Mouse (Mus musculus) urinary bladder, postnatal 0 days (tissue): ENCODE data around the gene Olfr1019. TPM values are rescaled to one million over a fixed set of nuclear protein-coding genes. Genes with fewer than 3 reads are reported as not detected.

ENCODE experiments used
- polyA plus RNA-seq: library from polyadenylated mRNA; unstranded; fragments of >200 nt; fragmentation: Nextera tagmentation; extraction: Ambion mirVana; gene quantifications from 2 replicates; pipeline ENCODE4 v1.2.1, GENCODE M21; 2015

The Olfr1019 gene
- polyA plus RNA-seq: not detected in 2 replicates

DNA sequence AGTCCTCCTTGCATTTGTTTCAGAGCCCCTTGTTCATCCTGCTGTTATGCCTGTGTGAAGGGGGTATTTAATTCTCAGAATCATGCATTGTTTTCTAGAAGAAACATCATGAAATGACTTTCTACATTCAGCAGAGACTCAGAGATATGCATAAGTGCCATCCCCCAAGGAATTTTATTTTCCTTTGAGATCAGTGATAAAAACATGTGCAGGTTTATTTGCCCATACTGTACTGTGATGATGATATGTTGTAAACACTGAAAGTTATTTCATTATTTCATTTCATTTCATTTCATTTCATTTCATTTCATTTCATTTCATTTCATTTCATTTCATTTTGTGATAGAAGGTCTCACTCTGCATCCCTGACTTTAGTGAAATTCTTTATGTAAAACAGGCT, at the start of gene Olfr1019:
Gene Olfr1019, minus strand, starts transcription at position 101 of the 400 bp plus-strand sequence.

DNA sequence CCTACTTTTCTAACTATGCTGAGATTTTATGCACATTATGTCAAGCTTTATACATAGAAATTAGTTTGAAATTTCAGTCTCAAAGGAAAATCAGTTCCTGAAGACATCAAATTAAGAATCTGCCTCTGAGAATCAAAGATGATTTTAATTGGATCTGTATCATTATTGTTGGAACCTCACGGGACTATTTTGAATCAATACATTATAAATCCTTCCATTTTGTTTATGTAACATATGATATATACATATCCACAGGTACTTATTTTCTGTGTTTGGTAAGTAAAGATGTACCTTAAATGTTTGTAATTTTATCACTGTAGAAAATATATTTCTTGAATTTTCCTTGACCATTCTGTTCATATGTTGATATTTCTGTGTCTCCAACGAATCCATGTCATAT, 40.1 kb upstream of the Olfr1019 start, which contains the start of gene Olfr1023:
Gene Olfr1023, plus strand, starts transcription at position 301 of the 400 bp plus-strand sequence.

DNA sequence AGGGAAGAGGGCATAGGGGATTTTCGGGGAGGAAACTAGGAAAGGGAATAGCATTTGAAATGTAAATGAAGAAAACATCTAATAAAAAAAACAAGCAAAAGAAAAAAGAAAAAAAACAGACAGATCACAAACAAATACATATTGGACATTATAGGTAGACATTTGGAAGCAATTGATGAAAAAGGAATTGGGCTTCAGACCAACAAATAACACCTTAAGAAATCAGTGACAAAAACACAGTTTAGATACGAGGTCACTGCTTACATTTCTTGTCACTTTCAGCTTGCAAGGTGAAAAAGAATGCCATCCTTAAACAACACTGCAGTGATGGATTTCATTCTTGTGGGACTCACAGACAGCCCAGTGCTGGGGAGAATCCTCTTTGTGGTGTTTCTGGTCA, 23.0 kb upstream of the Olfr1019 start, which contains the start of gene Olfr1022:
Gene Olfr1022, plus strand, starts transcription at position 301 of the 400 bp plus-strand sequence.

DNA sequence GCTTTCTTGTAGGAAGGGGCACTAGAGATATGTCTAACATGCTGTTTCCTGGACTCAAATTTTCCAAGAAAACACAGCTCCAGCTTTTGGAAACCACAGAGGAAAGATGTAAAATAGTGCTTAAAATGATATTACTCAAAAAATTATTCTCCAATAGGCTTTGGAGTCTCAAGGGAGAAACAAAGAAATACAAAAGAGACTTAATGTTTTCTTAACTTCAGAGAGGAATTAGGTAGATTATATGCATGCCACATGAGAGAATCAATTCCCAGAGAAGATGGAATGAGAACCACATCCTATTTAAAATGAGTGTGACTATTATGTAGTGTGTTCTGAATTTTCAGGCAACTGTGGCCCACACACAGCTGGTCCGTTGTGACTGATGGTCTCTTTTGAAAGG, 1.4 kb upstream of the Olfr1019 start, which contains the start of gene Olfr1020:
Gene Olfr1020, plus strand, starts transcription at position 301 of the 400 bp plus-strand sequence.

DNA sequence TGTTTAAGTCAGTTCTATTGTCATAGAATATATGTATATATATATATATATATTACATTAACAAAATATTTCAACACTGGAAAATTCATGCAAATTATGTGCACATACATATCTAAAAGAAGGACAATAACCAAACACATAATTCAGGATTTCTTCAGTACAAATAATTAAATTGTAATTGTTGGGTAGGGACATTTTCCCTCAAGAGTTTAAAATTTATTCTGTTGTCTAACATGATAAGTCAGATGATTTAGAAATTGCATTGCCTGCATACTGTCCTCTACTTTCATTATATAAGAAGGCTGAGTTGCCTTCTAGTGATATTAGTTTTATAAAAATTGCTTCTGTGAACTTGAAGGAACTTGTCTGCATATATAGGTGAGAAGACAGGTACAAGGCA, 27.1 kb downstream of the Olfr1019 start, which contains the start of gene Olfr1018:
Gene Olfr1018, plus strand, starts transcription at position 301 of the 400 bp plus-strand sequence.

DNA sequence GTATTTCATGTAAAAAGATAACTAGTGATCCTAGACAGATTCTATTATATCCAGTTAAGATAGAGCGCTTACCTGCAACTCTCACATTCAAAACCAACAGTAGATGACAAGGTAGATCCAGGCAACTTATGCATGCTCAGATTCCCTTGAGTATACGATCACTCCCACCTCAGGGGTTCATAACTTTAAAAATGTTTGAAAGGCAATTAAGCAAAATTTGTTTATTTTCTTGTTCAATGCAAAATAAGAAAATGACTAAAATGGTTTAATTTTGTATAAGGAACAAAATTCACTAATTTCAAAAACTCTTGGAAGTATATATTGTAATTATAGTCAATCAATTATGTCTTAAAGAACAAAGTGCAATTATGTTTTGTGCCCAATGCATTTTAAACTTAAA, 42.8 kb downstream of the Olfr1019 start, which contains the start of gene Olfr1016:
Gene Olfr1016, minus strand, starts transcription at position 101 of the 400 bp plus-strand sequence.

Other genes starting within 250 kb of the Olfr1019 start
- gene Olfr1000, start 233.6 kb downstream of the Olfr1019 start, polyA plus RNA-seq: not detected in 2 replicates
- not detected in 2 replicates for gene Olfr1002, start 194.8 kb downstream of the Olfr1019 start, polyA plus RNA-seq
- not detected in 2 replicates for gene Olfr154, start 181.0 kb downstream of the Olfr1019 start, polyA plus RNA-seq
- not detected in 2 replicates for gene Olfr1006, start 166.7 kb downstream of the Olfr1019 start, polyA plus RNA-seq
- gene Olfr1008, start 156.1 kb downstream of the Olfr1019 start, polyA plus RNA-seq: not detected in 2 replicates
- not detected in 2 replicates for gene Olfr1009, start 130.1 kb downstream of the Olfr1019 start, polyA plus RNA-seq
- not detected in 2 replicates for gene Olfr1012, start 82.7 kb downstream of the Olfr1019 start, polyA plus RNA-seq
- gene Olfr1013, start 78.4 kb downstream of the Olfr1019 start, polyA plus RNA-seq: not detected in 2 replicates
- not detected in 2 replicates for gene Olfr1014, start 72.8 kb downstream of the Olfr1019 start, polyA plus RNA-seq
- gene Olfr1015, start 63.5 kb downstream of the Olfr1019 start, polyA plus RNA-seq: not detected in 2 replicates
- not detected in 2 replicates for gene Olfr1016, start 42.9 kb downstream of the Olfr1019 start, polyA plus RNA-seq
- gene Olfr1018, start 27.0 kb downstream of the Olfr1019 start, polyA plus RNA-seq: not detected in 2 replicates
- gene Olfr1020, start 1.5 kb upstream of the Olfr1019 start, polyA plus RNA-seq: not detected in 2 replicates
- gene Olfr1022, start 23.1 kb upstream of the Olfr1019 start, polyA plus RNA-seq: not detected in 2 replicates
- gene Olfr1023, start 40.2 kb upstream of the Olfr1019 start, polyA plus RNA-seq: not detected in 2 replicates
- gene Olfr1024, start 59.6 kb upstream of the Olfr1019 start, polyA plus RNA-seq: not detected in 2 replicates
- not detected in 2 replicates for gene Olfr1025-ps1, start 69.7 kb upstream of the Olfr1019 start, polyA plus RNA-seq
- gene Olfr1026, start 76.1 kb upstream of the Olfr1019 start, polyA plus RNA-seq: not detected in 2 replicates
- gene Olfr1028, start 105.0 kb upstream of the Olfr1019 start, polyA plus RNA-seq: not detected in 2 replicates
- gene Olfr1029, start 128.4 kb upstream of the Olfr1019 start, polyA plus RNA-seq: not detected in 2 replicates
- gene Olfr1030, start 133.8 kb upstream of the Olfr1019 start, polyA plus RNA-seq: not detected in 2 replicates
- not detected in 2 replicates for gene Olfr1031, start 144.8 kb upstream of the Olfr1019 start, polyA plus RNA-seq
- not detected in 2 replicates for gene Olfr1032, start 160.1 kb upstream of the Olfr1019 start, polyA plus RNA-seq
- gene Olfr1033, start 175.2 kb upstream of the Olfr1019 start, polyA plus RNA-seq: 41.0 TPM in 2 replicates
- 0.07 TPM in 2 replicates for gene Olfr1034, start 200.4 kb upstream of the Olfr1019 start, polyA plus RNA-seq
- gene Olfr1036, start 228.5 kb upstream of the Olfr1019 start, polyA plus RNA-seq: not detected in 2 replicates
- gene Olfr1037, start 241.9 kb upstream of the Olfr1019 start, polyA plus RNA-seq: not detected in 2 replicates